Mouse (Mus musculus) ovary, postnatal 36 days (tissue): ENCODE results near the gene Hmgb1.

Source experiments
- DNase-seq: peaks from one replicate; pipeline ENCODE4 v3.0.0; 2022; ENCODE audit warnings: low spot score, mixed read lengths

Gene Hmgb1

DNA sequence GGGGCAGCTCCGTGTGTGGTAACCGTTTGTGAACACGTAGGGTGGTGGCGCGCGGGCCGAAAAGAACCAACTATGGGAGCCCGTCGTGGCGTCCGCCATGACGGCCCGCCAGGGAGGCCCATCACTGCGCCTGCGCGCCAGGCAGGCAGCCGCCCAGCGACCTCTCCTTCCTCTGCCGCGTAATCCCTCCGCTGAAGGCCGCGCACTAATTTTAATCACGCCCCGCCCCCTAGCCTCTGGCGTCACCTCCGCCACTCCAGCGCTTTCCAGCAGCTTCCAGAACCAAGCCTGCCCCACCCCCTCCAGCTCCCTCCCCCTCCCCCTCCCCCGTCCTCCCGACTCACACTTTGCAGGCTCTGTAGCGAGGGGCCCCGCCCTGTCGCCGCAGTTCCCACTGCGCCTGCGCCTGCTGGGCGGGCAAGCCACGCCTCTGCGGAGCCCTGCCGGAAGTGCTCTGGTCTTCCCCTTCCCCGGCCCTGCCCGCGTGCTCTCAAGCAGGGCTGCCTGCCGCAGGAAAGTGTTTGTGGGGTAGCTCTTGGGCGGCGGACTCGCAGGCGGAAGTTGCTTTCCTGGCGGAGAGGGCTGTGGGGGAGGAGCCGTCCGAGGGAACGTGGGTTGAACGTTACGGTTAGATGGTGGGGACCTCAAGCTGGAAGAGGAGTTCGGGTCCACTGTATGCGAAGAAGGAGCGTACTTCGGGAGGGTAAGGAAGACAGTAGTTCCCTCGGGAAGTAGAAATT, at the start of gene Hmgb1, which contains the start of gene Uspl1:
Hmgb1 (minus strand) TSS at position 386 of the 740 bp plus-strand sequence.
Uspl1 (plus strand) TSS at position 247 of the 740 bp plus-strand sequence.
- peak; percentile 99 for DNase-seq

- no peak for DNase-seq
Measured at GRCm38 (mm10) chr5:149229619-149230339, 45.5 kb upstream of the Hmgb1 start.

GRCm38 (mm10) chr5:149228700-149229618, 44.7 kb upstream of the Hmgb1 start:
- peak; percentile 100 for DNase-seq

GRCm38 (mm10) chr5:149224666-149225065, 40.4 kb upstream of the Hmgb1 start:
- DNase-seq = no peak

GRCm38 (mm10) chr5:149221355-149221754, 37.1 kb upstream of the Hmgb1 start:
- DNase-seq = no peak

- no peak for DNase-seq
Measured at GRCm38 (mm10) chr5:149219493-149219892, 35.2 kb upstream of the Hmgb1 start.

DNA sequence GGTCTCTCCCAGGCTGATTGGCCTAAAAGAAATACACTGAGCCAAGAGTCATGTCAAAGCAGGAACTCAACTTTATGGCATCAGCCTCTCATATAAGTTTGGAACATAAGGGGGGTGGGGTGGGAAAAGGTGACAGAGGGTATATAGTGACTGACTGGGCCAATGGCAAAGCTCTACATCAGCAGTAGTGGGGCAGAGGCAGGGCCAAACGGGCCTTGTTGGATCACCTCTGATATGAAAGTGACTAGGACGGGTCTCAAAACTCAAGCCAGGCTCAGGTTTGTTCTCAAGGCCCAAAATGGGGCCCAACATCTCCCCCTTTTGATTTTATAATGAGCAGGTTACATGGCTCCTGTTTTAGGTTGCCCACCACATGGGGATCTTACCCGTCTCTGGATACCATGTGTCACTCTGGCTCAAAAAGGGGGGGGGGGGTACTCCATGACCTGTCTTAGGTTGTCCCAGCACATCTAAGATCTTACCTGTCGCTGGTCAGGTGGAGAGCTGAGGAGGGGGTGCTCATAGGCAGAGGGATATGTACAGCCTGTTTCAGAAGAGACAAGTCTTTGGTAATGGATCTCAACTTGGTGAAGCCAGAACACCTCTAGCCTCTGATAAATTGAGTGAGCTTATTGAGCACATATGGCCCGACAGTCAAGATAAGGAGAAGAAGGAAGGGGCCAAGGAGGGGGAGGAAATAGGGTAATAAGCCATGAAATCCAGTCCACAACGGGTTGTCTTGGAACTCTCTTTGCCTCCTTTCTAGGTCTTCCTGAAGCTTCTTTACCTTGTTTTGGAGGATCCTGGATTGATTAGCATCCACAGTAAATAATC, 33.5 kb upstream of the Hmgb1 start:
- DNase-seq = no peak

DNA sequence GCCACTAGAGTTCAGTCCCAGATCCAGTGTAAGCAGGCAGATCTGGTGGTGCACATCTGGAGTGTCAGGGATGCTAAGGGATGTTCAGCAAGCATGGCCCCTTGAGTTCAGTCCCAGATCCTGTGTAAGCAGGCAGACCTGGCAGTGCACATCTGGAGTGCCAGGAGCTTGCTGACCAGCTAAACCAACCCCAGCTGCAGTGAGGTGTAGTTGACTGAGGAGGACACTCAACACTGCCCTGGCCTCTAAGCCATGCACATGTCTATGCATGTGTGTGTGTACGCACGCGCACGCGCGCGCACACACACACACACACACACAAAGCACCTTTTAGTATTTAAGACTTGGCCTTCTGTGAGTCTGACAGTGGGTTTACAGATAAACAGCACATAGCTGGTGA, 31.3 kb upstream of the Hmgb1 start:
- no peak for DNase-seq

- DNase-seq = no peak
Measured at GRCm38 (mm10) chr5:149212806-149213205, 28.5 kb upstream of the Hmgb1 start.

DNA sequence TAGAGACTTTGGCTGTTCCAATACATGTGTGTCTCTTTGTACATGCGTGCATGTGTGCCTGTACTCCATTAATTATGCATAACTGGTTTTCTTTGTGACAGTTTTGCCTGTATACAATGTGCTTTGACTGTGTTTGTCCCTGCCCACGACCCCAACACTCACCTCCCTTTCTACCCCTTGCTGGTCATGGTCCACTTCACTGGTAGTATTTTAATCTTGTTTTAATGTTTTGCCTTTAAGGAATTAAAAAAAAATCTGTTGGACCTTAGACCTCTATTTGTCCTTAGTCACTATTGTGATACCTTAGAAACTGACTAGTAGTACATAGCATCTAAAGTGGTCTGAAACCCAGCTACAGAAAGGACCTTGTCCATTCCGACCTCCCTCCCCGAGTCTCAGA, 26.8 kb upstream of the Hmgb1 start:
- no peak for DNase-seq

DNA sequence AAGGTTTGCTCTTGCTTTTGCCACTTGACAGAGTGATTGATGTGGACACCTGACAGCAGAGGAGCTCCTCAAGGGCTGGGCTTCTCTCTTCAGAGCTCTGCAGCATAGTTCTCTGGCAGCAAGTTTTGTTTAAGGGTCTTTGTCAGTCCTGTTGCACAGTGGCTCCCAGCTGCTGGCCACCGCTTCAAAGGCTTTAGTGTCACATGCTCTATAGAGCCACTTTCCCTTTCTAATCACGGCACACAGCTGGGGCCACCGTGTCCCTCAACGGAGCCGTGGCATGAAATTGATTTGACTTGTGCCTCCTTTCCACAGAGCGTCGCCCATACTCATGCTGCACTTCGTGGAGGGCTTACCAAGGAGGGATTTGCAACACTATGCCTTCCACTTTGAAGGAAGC, 25.0 kb upstream of the Hmgb1 start:
- DNase-seq = no peak

DNA sequence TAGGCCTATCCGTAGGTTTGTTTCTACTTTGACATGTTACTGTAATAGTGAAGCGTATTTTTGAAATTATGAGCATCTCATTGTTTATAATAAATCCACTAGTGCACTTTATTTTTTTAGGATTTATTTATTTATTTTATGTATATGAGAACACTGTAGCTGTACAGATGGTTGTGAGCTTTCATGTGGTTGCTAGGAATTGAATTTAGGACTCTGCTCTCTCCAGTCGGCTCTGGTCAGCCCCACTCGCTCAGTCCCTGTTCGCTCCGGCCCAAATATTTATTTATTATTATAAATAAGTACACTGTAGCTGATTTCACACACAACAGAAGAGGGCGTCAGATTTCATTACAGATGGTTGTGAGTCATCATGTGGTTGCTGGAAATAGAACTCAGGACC, 24.5 kb upstream of the Hmgb1 start:
- no peak for DNase-seq

DNA sequence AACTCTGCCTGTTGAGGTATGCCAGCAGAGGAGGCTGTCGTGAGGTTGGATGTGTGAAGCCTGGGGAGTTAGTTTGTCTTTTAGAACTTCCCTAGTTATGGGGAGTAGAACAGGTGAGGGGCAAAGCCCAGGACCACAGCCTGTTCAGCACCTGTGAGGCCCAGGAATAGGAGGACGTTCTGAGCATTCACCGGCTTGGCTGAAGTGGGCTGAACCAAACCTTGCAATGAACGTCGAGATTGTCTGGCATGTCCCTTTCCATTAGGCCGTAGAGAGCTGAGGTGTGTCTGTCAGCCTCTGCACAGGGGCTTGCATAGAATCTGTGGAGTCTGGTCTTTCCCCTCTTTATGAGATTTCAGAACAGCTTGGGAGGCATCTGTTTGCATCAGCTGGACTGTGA, 23.4 kb upstream of the Hmgb1 start:
- DNase-seq = no peak

DNA sequence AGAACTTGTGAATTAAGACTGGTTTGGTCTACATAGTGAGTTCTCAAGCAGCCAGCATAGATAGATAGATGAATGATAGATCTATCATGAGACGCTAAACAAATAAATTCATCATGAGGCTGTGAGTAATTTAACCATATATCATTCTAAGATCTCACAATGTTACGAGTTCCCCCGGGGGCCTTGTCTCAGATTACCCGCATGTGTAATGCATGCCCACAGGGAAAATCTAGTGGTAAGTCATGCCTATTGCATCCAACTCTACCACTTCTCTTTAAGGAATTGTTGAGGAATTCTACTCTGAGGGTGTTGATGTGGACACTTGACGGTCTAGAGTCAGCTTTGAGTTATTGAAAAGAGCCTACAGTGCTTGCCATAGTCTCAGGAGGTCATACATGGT, 22.0 kb upstream of the Hmgb1 start:
- DNase-seq = no peak

GRCm38 (mm10) chr5:149205265-149205664, 21.0 kb upstream of the Hmgb1 start:
- DNase-seq = no peak

GRCm38 (mm10) chr5:149204822-149205221, 20.5 kb upstream of the Hmgb1 start:
- no peak for DNase-seq

GRCm38 (mm10) chr5:149203796-149204375, 19.6 kb upstream of the Hmgb1 start:
- no peak for DNase-seq

GRCm38 (mm10) chr5:149202941-149203340, 18.7 kb upstream of the Hmgb1 start:
- no peak for DNase-seq

DNA sequence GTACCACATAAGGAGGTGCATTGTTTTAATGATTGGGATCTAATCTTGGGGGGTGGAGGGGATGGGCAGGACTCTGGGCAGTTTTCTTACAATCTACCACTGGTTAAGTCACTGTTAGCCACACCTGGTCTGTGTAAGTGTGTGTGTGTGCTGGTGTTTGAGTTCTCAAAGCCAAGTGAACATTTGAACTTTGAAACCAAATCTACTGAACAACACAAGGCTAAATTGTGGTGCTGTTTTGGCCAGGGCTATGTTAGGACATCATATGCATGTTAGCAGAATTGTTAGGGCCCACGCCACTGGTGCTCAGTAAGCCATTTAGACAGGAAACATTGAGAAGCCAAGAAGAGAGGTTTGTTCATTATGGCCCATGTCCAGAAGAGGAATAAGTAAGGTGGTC, 14.5 kb upstream of the Hmgb1 start:
- no peak for DNase-seq

DNA sequence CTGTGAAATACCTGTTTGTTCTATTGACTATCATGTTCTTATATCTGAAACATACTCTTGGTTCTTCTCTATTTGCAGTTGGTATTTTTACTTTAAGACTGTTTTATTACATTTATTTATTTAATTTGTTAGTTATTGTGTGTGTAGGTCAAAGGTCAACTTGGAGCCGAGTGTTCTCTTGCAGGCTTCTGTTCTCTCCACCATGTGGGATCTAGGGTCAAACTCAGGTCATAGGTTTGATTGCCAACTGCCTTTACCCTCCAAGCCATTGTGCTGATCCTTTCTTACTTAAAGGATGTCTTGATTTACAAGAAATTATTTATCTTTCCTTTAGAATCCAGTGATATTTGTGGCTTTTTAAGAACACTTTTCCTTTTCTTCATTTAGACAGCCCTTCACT, 12.3 kb upstream of the Hmgb1 start:
- no peak for DNase-seq

DNA sequence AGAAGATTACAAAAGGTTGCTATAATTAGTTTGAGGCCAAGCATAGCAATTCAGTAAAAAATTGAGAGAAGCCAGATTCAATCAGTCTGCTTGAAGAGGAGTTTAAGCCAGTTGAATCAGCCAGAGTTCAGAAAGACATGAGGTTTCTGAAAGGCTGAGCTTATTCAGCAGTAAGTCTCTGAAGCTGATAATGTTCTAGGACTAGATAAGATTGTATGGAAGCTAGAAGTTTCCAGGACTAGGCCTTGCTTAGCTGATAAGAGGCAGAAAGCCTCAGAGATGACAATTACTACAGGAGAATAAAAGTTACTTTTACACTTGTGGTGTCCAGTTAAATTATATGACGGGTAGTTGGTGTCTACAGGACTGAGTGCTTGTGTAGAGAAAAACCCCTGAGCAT, 5.9 kb upstream of the Hmgb1 start:
- no peak for DNase-seq
